Mouse (Mus musculus) heart, adult 2 months (tissue): ENCODE results near the gene Capzb.

ENCODE experiments used
- CTCF ChIP-seq: fragments of 200-600 bp; IDR thresholded peaks from 2 replicates; pipeline ENCODE4 v1.8.1; 2022; ENCODE audit warnings: antibody characterized with exemption, mild to moderate bottlenecking, moderate library complexity
- EP300 ChIP-seq: fragments of 200-500 bp; IDR thresholded peaks from 2 replicates; pipeline ENCODE4 v1.6.1; 2011; ENCODE audit warnings: low read depth, low read length, control low read depth; ENCODE audit not compliant: insufficient read depth
- POLR2A ChIP-seq: fragments of 200-500 bp; IDR thresholded peaks from 2 replicates; pipeline ENCODE4 v1.6.1; 2011; ENCODE audit warnings: mild to moderate bottlenecking, low read depth, low read length, control low read depth; ENCODE audit not compliant: insufficient read depth

GRCm38 (mm10) chr4:139244176-139244575 lies 51.5 kb downstream of the Capzb start:
- TF ChIP-seq EP300 (no peak), CTCF (no peak), POLR2A (no peak)
